ENCODE assay signal across 16 mouse cellular contexts in the genomic region with DNA sequence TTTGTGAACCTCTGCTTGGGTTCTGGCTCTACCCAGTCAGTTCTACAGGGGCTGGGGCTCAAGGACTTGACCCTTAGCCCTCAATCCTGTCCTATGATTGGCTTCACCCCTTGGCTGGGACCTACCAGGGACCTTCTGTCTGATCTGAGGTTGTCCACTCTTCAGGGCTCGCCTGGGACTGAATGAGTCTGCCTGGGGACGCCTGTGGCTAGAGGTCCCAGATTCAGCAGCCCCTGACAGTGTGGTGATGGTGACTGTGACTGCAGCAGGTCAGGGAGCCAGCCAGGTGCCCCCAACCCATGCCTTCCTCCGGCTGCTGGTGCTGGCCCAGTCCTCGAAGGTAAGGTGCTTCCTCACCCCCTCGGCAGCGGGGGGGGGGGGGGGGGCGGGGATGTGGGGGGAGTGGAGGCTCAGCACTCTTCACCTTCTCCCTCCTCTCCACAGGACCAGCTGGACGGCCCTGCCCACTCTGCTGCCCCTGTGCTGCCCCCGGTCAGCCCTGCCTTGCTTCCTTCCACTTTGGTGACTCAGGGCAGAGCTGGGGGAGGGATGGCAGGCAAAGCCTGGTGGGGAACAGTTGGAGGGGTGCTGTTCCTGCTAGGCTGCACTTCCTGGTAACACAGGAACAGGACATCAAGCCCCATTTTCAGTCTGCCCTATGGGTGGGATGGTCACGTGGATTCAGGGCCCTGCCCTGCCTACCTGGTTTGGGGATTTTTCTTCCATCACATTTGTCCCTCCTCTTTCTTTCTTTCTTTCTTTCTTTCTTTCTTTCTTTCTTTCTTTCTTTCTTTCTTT. TPM values are rescaled to one million over a fixed set of nuclear protein-coding genes. Genes with fewer than 3 reads are reported as not detected.
DNase-seq lines count a peak whose midpoint lies in the region; ATAC-seq and TF ChIP-seq lines count a peak whose summit lies in the region.
"Had no signal": no experiment of that assay in that cellular context is flagged by ENCODE, and none has a peak within 500 bp of the region (broad histone marks: within the 10 kb centered on the region; RNA-seq: fewer than 3 reads in every experiment).

No protein-coding gene starts in this region.

- H3K9me3 ChIP-seq in liver, embryonic 13.5 days (replicated peaks): no peaks in the 10 kb centered on the region
- no peaks in the 10 kb centered on the region for H3K9me3 ChIP-seq in liver, embryonic 12.5 days (replicated peaks)
- no peaks in the 10 kb centered on the region for H3K9me3 ChIP-seq in CH12.LX (replicated peaks; ENCODE audit: low read length)
- H3K9me3 ChIP-seq: embryonic facial prominence, embryonic 15.5 days; forebrain, embryonic 15.5 days; lung, embryonic 15.5 days; neural tube, embryonic 15.5 days had no signal

- no peak overlapping the region for H3K4me3 ChIP-seq in liver, embryonic 13.5 days (replicated peaks)
- H3K4me3 ChIP-seq in liver, embryonic 12.5 days: no peak overlapping the region
- H3K4me3 ChIP-seq in CH12.LX (replicated peaks in 1 of 3; ENCODE audit: low read depth in 2 of 3, low read length in 2 of 3, poor library complexity in 1 of 3): no peak overlapping the region
- H3K4me3 ChIP-seq: embryonic facial prominence, embryonic 15.5 days; forebrain, embryonic 15.5 days; lung, embryonic 15.5 days; neural tube, embryonic 15.5 days had no signal

- DNase-seq in heart, adult 11 months: peak; percentile 94
- no peak for DNase-seq in heart, postnatal 10 days
- no peak for DNase-seq in liver, embryonic 13.5 days
- DNase-seq in CH12.LX (ENCODE audit: extremely low read depth): no peak
- DNase-seq: adrenal gland, postnatal 25 days; thymus, postnatal 14 days had no signal

- ATAC-seq in liver, embryonic 13.5 days (ENCODE audit: low read depth): no peak
- no peak for ATAC-seq in liver, embryonic 12.5 days
- peak; percentile 13 for ATAC-seq in granulocyte monocyte progenitor cell, adult 5-6 weeks (replicated peaks; ENCODE audit: poor library complexity, severe bottlenecking)
- ATAC-seq in CD4-positive, CD25-positive, alpha-beta regulatory T cell, adult 4 months: no peak
- ATAC-seq: forebrain, embryonic 15.5 days; inflammation-experienced regulatory T-cells, adult 6 months had no signal

- no peak for TF ChIP-seq EP300 in CH12.LX (IDR thresholded peaks at IDR 0.05; ENCODE audit: low read length)

- no peak overlapping the region for H3K27ac ChIP-seq in liver, embryonic 13.5 days
- no peak overlapping the region for H3K27ac ChIP-seq in liver, embryonic 12.5 days
- no peak overlapping the region for H3K27ac ChIP-seq in CH12.LX (ENCODE audit: insufficient read depth, low read depth)
- H3K27ac ChIP-seq: embryonic facial prominence, embryonic 15.5 days; forebrain, embryonic 15.5 days; kidney, postnatal 0 days; lung, embryonic 15.5 days; neural tube, embryonic 15.5 days had no signal

- intact Hi-C loops in heart, postnatal 10 days (cut with DNase I): no loop called here

- dilution Hi-C loops in CH12.LX (cut with MboI; ENCODE audit: extremely low pct_ligation_motif_present, extremely low pct_unique_long_range_greater_than_20kb, low sequenced_read_pairs): no loop called here

- no peaks in the 10 kb centered on the region; the same call in none of the 2 replicates for H3K79me2 ChIP-seq in CH12.LX (replicated peaks; ENCODE audit: control insufficient read depth, extremely low read depth, insufficient read depth, poor library complexity, severe bottlenecking)

- H3K9ac ChIP-seq in liver, embryonic 13.5 days: peak overlapping the region; percentile 45; the same call in 1 of the 2 replicates
- no peak overlapping the region for H3K9ac ChIP-seq in liver, embryonic 12.5 days
- H3K9ac ChIP-seq in CH12.LX (ENCODE audit: insufficient read depth, low read depth): no peak overlapping the region
- H3K9ac ChIP-seq: embryonic facial prominence, embryonic 15.5 days; forebrain, embryonic 15.5 days; lung, embryonic 15.5 days; neural tube, embryonic 15.5 days had no signal

- H3K27me3 ChIP-seq in liver, embryonic 13.5 days: no peaks in the 10 kb centered on the region
- H3K27me3 ChIP-seq in liver, embryonic 12.5 days (replicated peaks): 0 out of 2 replicates have a peak, but pooled peaks cover 3% of the 10 kb centered on the region
- no peaks in the 10 kb centered on the region for H3K27me3 ChIP-seq in CH12.LX (replicated peaks)
- H3K27me3 ChIP-seq: embryonic facial prominence, embryonic 15.5 days; forebrain, embryonic 15.5 days; lung, embryonic 15.5 days; neural tube, embryonic 15.5 days had no signal

- WGBS in liver, embryonic 13.5 days (ENCODE audit: insufficient replicate concordance): 47% methylated on average over 7 of the region's 10 CpGs
- WGBS in liver, embryonic 12.5 days (ENCODE audit: insufficient replicate concordance): 58% methylated on average over 8 of the region's 10 CpGs

- TF ChIP-seq POLR2A in CH12.LX (IDR thresholded peaks at IDR 0.05; ENCODE audit: low read depth, low read length): peak; percentile 12; the same call in 1 of the 2 replicates

- H3K36me3 ChIP-seq in liver, embryonic 13.5 days: no peaks in the 10 kb centered on the region
- H3K36me3 ChIP-seq in liver, embryonic 12.5 days: no peaks in the 10 kb centered on the region
- H3K36me3 ChIP-seq in CH12.LX (replicated peaks in 1 of 2; ENCODE audit: control insufficient read depth in 1 of 2, insufficient read depth in 1 of 2, low read length in 1 of 2): peaks cover 4 to 48% of the 10 kb centered on the region in 2 experiments
- H3K36me3 ChIP-seq: embryonic facial prominence, embryonic 15.5 days; forebrain, embryonic 15.5 days; lung, embryonic 15.5 days; neural tube, embryonic 15.5 days had no signal

- TF ChIP-seq RAD21 in CH12.LX (IDR thresholded peaks at IDR 0.05; ENCODE audit: low read depth, low read length): no peak

- H3K4me2 ChIP-seq in liver, embryonic 13.5 days: no peak overlapping the region
- no peak overlapping the region; the same call in 1 of the 2 replicates for H3K4me2 ChIP-seq in liver, embryonic 12.5 days
- H3K4me2 ChIP-seq in CH12.LX (ENCODE audit: insufficient read depth, low read depth, poor library complexity, severe bottlenecking): no peak overlapping the region
- H3K4me2 ChIP-seq: forebrain, embryonic 15.5 days; lung, embryonic 15.5 days; neural tube, embryonic 15.5 days had no signal

- no peak for TF ChIP-seq CTCF in CH12.LX (conservative IDR thresholded peaks at IDR 0.05 in 1 of 2, IDR thresholded peaks at IDR 0.05 in 1 of 2; ENCODE audit: low read depth in 2 of 2, low read length in 2 of 2)

- in situ Hi-C loops in CH12.LX (cut with MboI; ENCODE audit: low pct_ligation_motif_present, low pct_unique_long_range_greater_than_20kb, low sequenced_read_pairs): loop anchor here (5.0 to 10.0 kb wide), 2 partner anchors 42 to 90 kb away; partner anchors contain the start of genes Ly6g5b, Ly6g6c and Mpig6b

- H3K4me1 ChIP-seq in liver, embryonic 13.5 days (replicated peaks): peaks cover 87% of the 10 kb centered on the region
- peaks cover 90% of the 10 kb centered on the region for H3K4me1 ChIP-seq in liver, embryonic 12.5 days
- peaks cover 14 to 62% of the 10 kb centered on the region in 2 experiments for H3K4me1 ChIP-seq in CH12.LX (ENCODE audit: control insufficient read depth in 1 of 2, insufficient read depth in 2 of 2)

RNA-seq across cellular contexts. Expression of gene Sapcd1, which starts 2.9 kb away (rescaled TPM):
- total RNA-seq in heart, postnatal 10 days (2021): under 1 TPM in 1 of 2 experiments, not detected in 1; 0.38 TPM
- polyA plus RNA-seq in liver, embryonic 13.5 days (2015; fragmentation: Nextera tagmentation; extraction: Ambion mirVana): 2.5 and 2.8 TPM in 2 replicates
- polyA plus RNA-seq in liver, embryonic 12.5 days (2016; fragmentation: Nextera tagmentation; extraction: Ambion mirVana): 2.8 and 3.4 TPM in 2 replicates
- total RNA-seq in CH12.LX (2012; rRNA removed): 94.1 and 124 TPM in 2 replicates
- 130 and 142 TPM in 2 replicates for total RNA-seq in CH12.LX (2014; rRNA removed)
- 94.4 and 105 TPM in 2 replicates for polyA plus RNA-seq in CH12.LX (2012; ENCODE audit: insufficient read length, low read depth)
- total RNA-seq in granulocyte monocyte progenitor cell, adult 5-6 weeks (2014; fragmentation: Nextera tagmentation): 2.5 TPM in 1 of 2 replicates, not detected in the other
- total RNA-seq in granulocyte monocyte progenitor cell, adult 5-6 weeks (2017): 0.90 TPM in 1 of 2 replicates, not detected in the other
- 1 to 10 TPM; 2.7 to 2.8 TPM for polyA plus RNA-seq in CD4-positive, CD25-positive, alpha-beta regulatory T cell, adult 4 months (2017; shearing (Covaris generic))
- total RNA-seq: midbrain, postnatal 0 days had no signal

RNA-seq across cellular contexts. Expression of gene Vwa7, which starts 8.5 kb away (rescaled TPM):
- total RNA-seq in heart, postnatal 10 days (2021): 1 to 10 TPM; 3.3 to 3.8 TPM
- polyA plus RNA-seq in liver, embryonic 13.5 days (2015; fragmentation: Nextera tagmentation; extraction: Ambion mirVana): 0.08 TPM in 2 replicates
- polyA plus RNA-seq in liver, embryonic 12.5 days (2016; fragmentation: Nextera tagmentation; extraction: Ambion mirVana): 0.10 and 0.15 TPM in 2 replicates
- 0.42 and 0.46 TPM in 2 replicates for total RNA-seq in CH12.LX (2012; rRNA removed)
- total RNA-seq in CH12.LX (2014; rRNA removed): 0.07 TPM in 1 of 2 replicates, not detected in the other
- 0.94 and 1.2 TPM in 2 replicates for polyA plus RNA-seq in CH12.LX (2012; ENCODE audit: insufficient read length, low read depth)
- total RNA-seq in granulocyte monocyte progenitor cell, adult 5-6 weeks (2014; fragmentation: Nextera tagmentation): 0.11 and 0.19 TPM in 2 replicates
- not detected in 2 replicates for total RNA-seq in granulocyte monocyte progenitor cell, adult 5-6 weeks (2017)
- polyA plus RNA-seq in CD4-positive, CD25-positive, alpha-beta regulatory T cell, adult 4 months (2017; shearing (Covaris generic)): under 1 TPM; 0.12 to 0.14 TPM

RNA-seq across cellular contexts. Expression of gene Msh5, which starts 21.7 kb away (rescaled TPM):
- 1 to 10 TPM; 2.0 TPM for total RNA-seq in heart, postnatal 10 days (2021)
- 3.2 and 3.4 TPM in 2 replicates for polyA plus RNA-seq in liver, embryonic 13.5 days (2015; fragmentation: Nextera tagmentation; extraction: Ambion mirVana)
- polyA plus RNA-seq in liver, embryonic 12.5 days (2016; fragmentation: Nextera tagmentation; extraction: Ambion mirVana): 4.0 and 4.8 TPM in 2 replicates
- total RNA-seq in CH12.LX (2012; rRNA removed) (11.5 and 13.1 TPM in 2 replicates), CH12.LX (2014; rRNA removed) (6.1 and 7.6 TPM in 2 replicates)
- 10.6 and 12.1 TPM in 2 replicates for polyA plus RNA-seq in CH12.LX (2012; ENCODE audit: insufficient read length, low read depth)
- 0.19 and 6.8 TPM in 2 replicates for total RNA-seq in granulocyte monocyte progenitor cell, adult 5-6 weeks (2014; fragmentation: Nextera tagmentation)
- 0.62 and 3.6 TPM in 2 replicates for total RNA-seq in granulocyte monocyte progenitor cell, adult 5-6 weeks (2017)
- polyA plus RNA-seq in CD4-positive, CD25-positive, alpha-beta regulatory T cell, adult 4 months (2017; shearing (Covaris generic)): 1 to 10 TPM; 1.8 to 2.5 TPM

RNA-seq across cellular contexts. Expression of gene Vars, which starts 24.1 kb away (rescaled TPM):
- 10 to 100 TPM; 34.5 to 35.6 TPM for total RNA-seq in heart, postnatal 10 days (2021)
- 110 and 112 TPM in 2 replicates for polyA plus RNA-seq in liver, embryonic 13.5 days (2015; fragmentation: Nextera tagmentation; extraction: Ambion mirVana)
- polyA plus RNA-seq in liver, embryonic 12.5 days (2016; fragmentation: Nextera tagmentation; extraction: Ambion mirVana): 208 and 211 TPM in 2 replicates
- total RNA-seq in CH12.LX (2012; rRNA removed) (238 and 277 TPM in 2 replicates), CH12.LX (2014; rRNA removed) (90.3 and 97.4 TPM in 2 replicates)
- polyA plus RNA-seq in CH12.LX (2012; ENCODE audit: insufficient read length, low read depth): 253 and 280 TPM in 2 replicates
- 75.6 and 150 TPM in 2 replicates for total RNA-seq in granulocyte monocyte progenitor cell, adult 5-6 weeks (2014; fragmentation: Nextera tagmentation)
- total RNA-seq in granulocyte monocyte progenitor cell, adult 5-6 weeks (2017): 174 and 181 TPM in 2 replicates
- 10 to 100 TPM; 28.4 to 31.6 TPM for polyA plus RNA-seq in CD4-positive, CD25-positive, alpha-beta regulatory T cell, adult 4 months (2017; shearing (Covaris generic))

RNA-seq across cellular contexts. Expression of gene Clic1, which starts 24.9 kb away (rescaled TPM):
- 100 to 1,000 TPM; 115 to 118 TPM for total RNA-seq in heart, postnatal 10 days (2021)
- polyA plus RNA-seq in liver, embryonic 13.5 days (2015; fragmentation: Nextera tagmentation; extraction: Ambion mirVana): 141 and 147 TPM in 2 replicates
- polyA plus RNA-seq in liver, embryonic 12.5 days (2016; fragmentation: Nextera tagmentation; extraction: Ambion mirVana): 160 and 162 TPM in 2 replicates
- 182 and 198 TPM in 2 replicates for total RNA-seq in CH12.LX (2012; rRNA removed)
- 111 and 114 TPM in 2 replicates for total RNA-seq in CH12.LX (2014; rRNA removed)
- 160 and 163 TPM in 2 replicates for polyA plus RNA-seq in CH12.LX (2012; ENCODE audit: insufficient read length, low read depth)
- total RNA-seq in granulocyte monocyte progenitor cell, adult 5-6 weeks (2014; fragmentation: Nextera tagmentation): 231 and 245 TPM in 2 replicates
- 268 and 347 TPM in 2 replicates for total RNA-seq in granulocyte monocyte progenitor cell, adult 5-6 weeks (2017)
- 100 to 1,000 TPM; 490 to 619 TPM for polyA plus RNA-seq in CD4-positive, CD25-positive, alpha-beta regulatory T cell, adult 4 months (2017; shearing (Covaris generic))

Comparison
In these comparisons a context has a peak if more than half of its experiments do, and no peak if none do; other contexts are left out.
1. RNA of gene Sapcd1, which starts 2.9 kb away (polyA plus RNA-seq): 94.4 to 105 TPM in CH12.LX; 2.7 to 2.8 TPM in CD4-positive, CD25-positive, alpha-beta regulatory T cell, adult 4 months, 2.8 to 3.4 TPM in liver, embryonic 12.5 days and 2.5 to 2.8 TPM in liver, embryonic 13.5 days; every median in the first group is over 10 times any median in the second.